Mouse (Mus musculus) CH12.LX (cell line): Measurements from ENCODE around the gene Gabpb2. TPM values are rescaled to one million over a fixed set of nuclear protein-coding genes. Genes with fewer than 3 reads are reported as not detected.

Experiments
- DNase-seq: peaks from one replicate; pipeline ENCODE4 v3.0.0-alpha.2; 2013; ENCODE audit errors: extremely low read depth
- H3K27ac ChIP-seq: 2 replicates; pipeline ENCODE4 v1.5.1; 2012; ENCODE audit warnings: low read depth, mild to moderate bottlenecking, control low read depth, moderate library complexity; ENCODE audit not compliant: insufficient read depth
- H3K27me3 ChIP-seq: replicated peaks from 2 replicates; pipeline ENCODE3; 2012; ENCODE audit warnings: inconsistent platforms
- H3K36me3 ChIP-seq, 2 experiments: replicated peaks in 1 of 2; 2 replicates each; pipeline versions ENCODE3 to v1.6.1; 2012; ENCODE audit warnings: inconsistent platforms in 1 of 2, low read length in 1 of 2, mild to moderate bottlenecking in 1 of 2, mixed read lengths in 1 of 2, moderate library complexity in 1 of 2; ENCODE audit not compliant: control insufficient read depth in 1 of 2, insufficient read depth in 1 of 2
- H3K4me1 ChIP-seq, 2 experiments: 2 replicates each; pipeline ENCODE4 v1.6.1; 2012; ENCODE audit warnings: inconsistent platforms in 1 of 2, moderate library complexity in 1 of 2; ENCODE audit not compliant: insufficient read depth in 2 of 2, control insufficient read depth in 1 of 2
- H3K4me2 ChIP-seq: 2 replicates; pipeline ENCODE4 v1.6.1; 2012; ENCODE audit warnings: low read depth, mild to moderate bottlenecking, control low read depth; ENCODE audit not compliant: poor library complexity, insufficient read depth, severe bottlenecking
- H3K4me3 ChIP-seq, 3 experiments: fragments of 150-350 bp in 1 of 3; sonication (generic) in 1 of 3; replicated peaks in 1 of 3; 2 replicates each; pipeline versions ENCODE3 to v1.5.1; 2011 to 2012; ENCODE audit warnings: low read depth in 2 of 3, low read length in 2 of 3, mild to moderate bottlenecking in 2 of 3, moderate library complexity in 2 of 3, control low read depth in 1 of 3, improper control_type of control experiment in 1 of 3, inconsistent platforms in 1 of 3, mixed read lengths in 1 of 3; ENCODE audit not compliant: poor library complexity in 1 of 3
- H3K79me2 ChIP-seq: replicated peaks from 2 replicates; pipeline ENCODE4 v1.6.1; 2012; ENCODE audit warnings: mild to moderate bottlenecking, moderate library complexity; ENCODE audit not compliant: control insufficient read depth, poor library complexity, insufficient read depth, severe bottlenecking; ENCODE audit errors: extremely low read depth
- H3K9ac ChIP-seq: 2 replicates; pipeline ENCODE4 v1.6.1; 2012; ENCODE audit warnings: low read depth, mild to moderate bottlenecking, control low read depth, moderate library complexity; ENCODE audit not compliant: insufficient read depth
- H3K9me3 ChIP-seq: replicated peaks from 2 replicates; pipeline ENCODE3; 2012; ENCODE audit warnings: low read length, inconsistent platforms, mixed read lengths
- BHLHE40 ChIP-seq: IDR thresholded peaks from 2 replicates; pipeline ENCODE4 v1.6.1; 2011; ENCODE audit warnings: mild to moderate bottlenecking, low read depth, low read length, improper control_type of control experiment
- CHD1 ChIP-seq: IDR thresholded peaks from 2 replicates; pipeline ENCODE4 v1.6.1; 2012; ENCODE audit warnings: low read depth, low read length, improper control_type of control experiment, inconsistent platforms
- CHD2 ChIP-seq: IDR thresholded peaks from 2 replicates; pipeline ENCODE4 v1.6.1; 2011; ENCODE audit warnings: low read length, improper control_type of control experiment
- E2F4 ChIP-seq: IDR thresholded peaks from 2 replicates; pipeline ENCODE4 v1.6.1; 2011; ENCODE audit warnings: low read depth, low read length, improper control_type of control experiment; ENCODE audit not compliant: insufficient replicate concordance
- ELF1 ChIP-seq: IDR thresholded peaks from 2 replicates; pipeline ENCODE4 v1.6.1; 2014; ENCODE audit warnings: low read depth, mild to moderate bottlenecking, inconsistent platforms, low read length, improper control_type of control experiment
- ETS1 ChIP-seq: conservative IDR thresholded peaks from 2 replicates; pipeline ENCODE4 v1.6.1; 2012; ENCODE audit warnings: low read depth, mild to moderate bottlenecking, inconsistent platforms, low read length, improper control_type of control experiment, moderate library complexity
- HCFC1 ChIP-seq: IDR thresholded peaks from 2 replicates; pipeline ENCODE4 v1.6.1; 2012; ENCODE audit warnings: low read depth, mild to moderate bottlenecking, inconsistent platforms, low read length, improper control_type of control experiment
- IRF4 ChIP-seq: IDR thresholded peaks from 2 replicates; pipeline ENCODE4 v1.6.1; 2014; ENCODE audit warnings: low read depth, mild to moderate bottlenecking, inconsistent platforms, low read length, improper control_type of control experiment
- JUND ChIP-seq: conservative IDR thresholded peaks from 2 replicates; pipeline ENCODE4 v1.6.1; 2011; ENCODE audit warnings: low read depth, low read length, improper control_type of control experiment
- MAZ ChIP-seq: IDR thresholded peaks from 2 replicates; pipeline ENCODE4 v1.6.1; 2012; ENCODE audit warnings: low read depth, mild to moderate bottlenecking, inconsistent platforms, low read length, improper control_type of control experiment, moderate library complexity
- NRF1 ChIP-seq: IDR thresholded peaks from 2 replicates; pipeline ENCODE4 v1.6.1; 2014; ENCODE audit warnings: low read depth, mild to moderate bottlenecking, inconsistent platforms, low read length, improper control_type of control experiment, moderate library complexity
- PAX5 ChIP-seq: IDR thresholded peaks from 2 replicates; pipeline ENCODE4 v1.6.1; 2012; ENCODE audit warnings: low read length, inconsistent platforms, mixed read lengths
- POLR2AphosphoS2 ChIP-seq: IDR thresholded peaks from 2 replicates; pipeline ENCODE4 v1.6.1; 2011; ENCODE audit warnings: low read depth, low read length, improper control_type of control experiment
- RAD21 ChIP-seq: IDR thresholded peaks from 2 replicates; pipeline ENCODE4 v1.6.1; 2011; ENCODE audit warnings: low read depth, mild to moderate bottlenecking, low read length, improper control_type of control experiment, moderate library complexity
- TBP ChIP-seq: conservative IDR thresholded peaks from 2 replicates; pipeline ENCODE4 v1.6.1; 2011; ENCODE audit warnings: low read depth, low read length, improper control_type of control experiment
- USF2 ChIP-seq: conservative IDR thresholded peaks from 2 replicates; pipeline ENCODE4 v1.6.1; 2011; ENCODE audit warnings: low read depth, low read length, improper control_type of control experiment
- ZC3H11A ChIP-seq: IDR thresholded peaks from 2 replicates; pipeline ENCODE4 v1.6.1; 2012; ENCODE audit warnings: low read depth, mild to moderate bottlenecking, inconsistent platforms, low read length, improper control_type of control experiment
- ZKSCAN1 ChIP-seq: IDR thresholded peaks from 2 replicates; pipeline ENCODE4 v1.6.1; 2012; ENCODE audit warnings: low read depth, inconsistent platforms, low read length, improper control_type of control experiment, borderline replicate concordance
- ZMIZ1 ChIP-seq: IDR thresholded peaks from 2 replicates; pipeline ENCODE4 v1.6.1; 2012; ENCODE audit warnings: low read depth, mild to moderate bottlenecking, inconsistent platforms, low read length, improper control_type of control experiment
- dilution Hi-C: fragments of 300-500 bp; cut with MboI; formaldehyde crosslinking; loops from 2 replicates; pipeline ENCODE4 v1.14.3; 2020; ENCODE audit warnings: low sequenced_read_pairs; ENCODE audit not compliant: extremely low pct_unique_long_range_greater_than_20kb, extremely low pct_ligation_motif_present
- in situ Hi-C: fragments of 300-500 bp; cut with MboI; formaldehyde crosslinking; loops from 3 replicates; pipeline ENCODE4 v1.14.3; 2019; ENCODE audit warnings: low sequenced_read_pairs, low pct_ligation_motif_present, low pct_unique_long_range_greater_than_20kb, mixed read lengths
- polyA plus RNA-seq: library from polyadenylated mRNA; unstranded; fragments of >175 nt; gene quantifications from 2 replicates; pipeline ENCODE4 v1.2.1, GENCODE M21; 2012; ENCODE audit warnings: low read depth; ENCODE audit not compliant: insufficient read length
- total RNA-seq, 2 experiments: library from RNA; depleted of rRNA; stranded (reverse); fragments of 300-350 nt in 1 of 2; fragments of >200 nt in 1 of 2; gene quantifications; 2 replicates each; pipeline ENCODE4 v1.2.3; 2012 to 2014

Gene Gabpb2
- total and polyA plus RNA-seq, 3 experiments = 14.7 to 20.6 (median 16.6) TPM

- no peak for DNase-seq
- Histone ChIP-seq H3K4me3 (no peak overlapping the region), H3K79me2 (no peaks in the 10 kb centered on the region), H3K27ac (no peak overlapping the region), H3K36me3 (peaks cover 47 to 88% of the 10 kb centered on the region in 2 experiments), H3K4me1 (no peaks in the 10 kb centered on the region), H3K4me2 (no peak overlapping the region), H3K27me3 (no peaks in the 10 kb centered on the region), H3K9me3 (no peaks in the 10 kb centered on the region), H3K9ac (no peak overlapping the region)
- in situ Hi-C loops = no loop called here
- TF ChIP-seq BHLHE40 (no peak), RAD21 (no peak), MAZ (no peak), NRF1 (no peak), E2F4 (no peak), PAX5 (no peak), POLR2AphosphoS2 (no peak), ELF1 (no peak), HCFC1 (no peak), TBP (no peak), CHD1 (no peak), USF2 (no peak), ZMIZ1 (no peak)
- dilution Hi-C loops = no loop called here
These were observed 21.9 kb downstream of the Gabpb2 start for GRCm38 (mm10) chr3:95195772-95196171.

GRCm38 (mm10) chr3:95194721-95195135, 23.0 kb downstream of the Gabpb2 start:
- Histone ChIP-seq H3K9ac (no peak overlapping the region), H3K4me1 (no peaks in the 10 kb centered on the region), H3K9me3 (no peaks in the 10 kb centered on the region), H3K4me3 (no peak overlapping the region), H3K79me2 (no peaks in the 10 kb centered on the region), H3K27ac (no peak overlapping the region), H3K27me3 (no peaks in the 10 kb centered on the region), H3K4me2 (no peak overlapping the region), H3K36me3 (peaks cover 48 to 85% of the 10 kb centered on the region in 2 experiments)
- DNase-seq = no peak
- in situ Hi-C loops (no loop called here), dilution Hi-C loops (no loop called here)
- TF ChIP-seq ETS1 (no peak), IRF4 (no peak), PAX5 (no peak), CHD2 (no peak), TBP (no peak), JUND (no peak), ZMIZ1 (no peak), ZKSCAN1 (no peak), ZC3H11A (no peak)
